Mouse (Mus musculus): ENCODE data around the gene Serpine2.

DNA sequence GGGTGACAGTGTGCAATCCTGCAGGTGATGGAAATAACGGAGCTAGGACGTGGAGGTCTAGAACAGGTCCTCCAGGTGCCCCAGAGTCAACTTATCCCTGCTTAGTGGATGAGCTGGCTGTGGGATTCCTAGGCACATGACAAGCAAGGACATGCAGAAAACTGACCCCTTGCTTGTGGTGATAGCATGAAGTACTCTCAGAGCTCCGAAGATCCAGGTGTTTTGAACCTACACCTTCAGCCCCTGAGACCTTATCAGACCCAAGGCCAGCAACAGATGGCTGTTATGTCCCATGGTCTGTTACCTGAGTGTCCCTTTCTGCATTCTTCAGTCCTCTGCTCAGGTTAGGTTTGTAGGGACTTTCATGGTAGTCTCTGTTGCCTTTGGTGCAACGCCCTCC, 2.0 kb downstream of the Serpine2 start:
- no peak for TF ChIP-seq CTCF (IDR thresholded peaks at IDR 0.05; ENCODE audit: low read depth)
- TF ChIP-seq EP300 (IDR thresholded peaks at IDR 0.05; ENCODE audit: low read depth): no peak
